Mouse (Mus musculus) lung, postnatal 0 days (tissue): ENCODE measurements around the gene Eva1c. TPM values are rescaled to one million over a fixed set of nuclear protein-coding genes. Genes with fewer than 3 reads are reported as not detected.

Experiments
- ATAC-seq: fragments of 200-750 bp; cut with Nextera tagmentation; 2 replicates; pipeline ENCODE4 v1.8.0; 2017; ENCODE audit warnings: moderate library complexity
- DNase-seq: peaks from one replicate; pipeline ENCODE4 v3.0.0-alpha.2; 2016; ENCODE audit warnings: low spot score
- H3K27ac ChIP-seq: fragments of 300-500 bp; sonication (generic); 2 replicates; pipeline ENCODE4 v1.5.1; 2014; ENCODE audit warnings: antibody characterized with exemption, mild to moderate bottlenecking, low read length, mixed read lengths
- H3K27me3 ChIP-seq: fragments of 300-500 bp; sonication (generic); replicated peaks from 2 replicates; pipeline ENCODE4 v1.6.1; 2014; ENCODE audit warnings: low read length, mixed read lengths; ENCODE audit not compliant: insufficient read depth
- H3K36me3 ChIP-seq: fragments of 300-500 bp; sonication (generic); 2 replicates; pipeline ENCODE4 v1.6.1; 2014; ENCODE audit warnings: low read length, mixed read lengths; ENCODE audit not compliant: insufficient read depth
- H3K4me1 ChIP-seq: fragments of 300-500 bp; sonication (generic); 2 replicates; pipeline ENCODE4 v1.6.1; 2014; ENCODE audit warnings: antibody characterized with exemption, low read depth, low read length, mixed read lengths; ENCODE audit not compliant: insufficient read depth
- H3K4me2 ChIP-seq: fragments of 300-500 bp; sonication (generic); replicated peaks from 2 replicates; pipeline ENCODE4 v1.6.1; 2014; ENCODE audit warnings: low read depth, mild to moderate bottlenecking, low read length, moderate library complexity, mixed read lengths
- H3K4me3 ChIP-seq: fragments of 300-500 bp; sonication (generic); 2 replicates; pipeline ENCODE4 v1.5.1; 2014; ENCODE audit warnings: low read depth, low read length
- H3K9ac ChIP-seq: fragments of 300-500 bp; sonication (generic); replicated peaks from 2 replicates; pipeline ENCODE4 v1.6.1; 2014; ENCODE audit warnings: low read depth, mild to moderate bottlenecking
- H3K9me3 ChIP-seq: fragments of 300-500 bp; sonication (generic); 2 replicates; pipeline ENCODE4 v1.6.1; 2016; ENCODE audit warnings: low read length, mixed read lengths
- CTCF ChIP-seq: IDR thresholded peaks from 2 replicates; pipeline ENCODE4 v1.5.1; 2016; ENCODE audit warnings: antibody characterized with exemption, mild to moderate bottlenecking
- EP300 ChIP-seq: IDR thresholded peaks from 2 replicates; pipeline ENCODE4 v1.6.1; 2016; ENCODE audit warnings: antibody characterized with exemption, mild to moderate bottlenecking, control low read depth
- WGBS: fragments of 180-500 bp; shearing (Covaris S2); extraction: QIAGEN DNeasy Blood & Tissue Kit; methylation state at CpG from one replicate; pipeline ENCODE4 v1.1.7; 2014; 5-methylcytosine and 5-hydroxymethylcytosine counted together
- polyA plus RNA-seq: library from polyadenylated mRNA; unstranded; fragments of >200 nt; fragmentation: Nextera tagmentation; extraction: Ambion mirVana; gene quantifications from 2 replicates; pipeline ENCODE4 v1.2.1, GENCODE M21; 2015

Eva1c gene
- polyA plus RNA-seq, 1 experiment from 2014 or later: 9.6 TPM

DNA sequence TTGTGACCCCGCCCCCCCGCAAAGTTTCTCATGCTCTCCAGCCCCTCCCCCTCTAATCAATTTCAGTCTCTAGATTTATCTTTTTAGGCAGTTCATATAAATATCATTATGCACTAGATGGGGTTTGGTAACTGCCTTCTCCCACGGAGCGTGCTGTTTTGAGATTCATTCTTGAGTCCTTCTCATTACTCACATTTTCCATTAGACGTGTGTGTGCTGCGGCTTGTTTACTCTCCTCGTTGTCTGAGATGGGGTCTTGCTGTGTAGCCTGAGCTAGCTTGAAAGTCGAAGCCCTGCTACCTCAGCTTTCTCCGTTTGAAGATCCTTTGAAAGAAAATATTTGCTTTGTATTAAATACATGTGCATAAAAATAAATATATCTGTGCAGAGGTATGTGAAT lies 67.3 kb downstream of the Eva1c start:
- no peak overlapping the region for H3K4me3 ChIP-seq
- 32% methylated on average over 9 of the region's 9 CpGs for WGBS
- 0 out of 2 replicates have a peak, but pooled peaks cover 4% of the 10 kb centered on the region for H3K36me3 ChIP-seq
- no peak for TF ChIP-seq CTCF
- TF ChIP-seq EP300: no peak
- no peak overlapping the region for H3K9ac ChIP-seq
- no peaks in the 10 kb centered on the region for H3K27me3 ChIP-seq
- DNase-seq (peak; percentile 26), ATAC-seq (no peak)
- H3K4me1 ChIP-seq: 0 out of 2 replicates have a peak, but pooled peaks cover 2% of the 10 kb centered on the region
- no peaks in the 10 kb centered on the region for H3K9me3 ChIP-seq
- no peak overlapping the region for H3K4me2 ChIP-seq
- H3K27ac ChIP-seq: no peak overlapping the region

DNA sequence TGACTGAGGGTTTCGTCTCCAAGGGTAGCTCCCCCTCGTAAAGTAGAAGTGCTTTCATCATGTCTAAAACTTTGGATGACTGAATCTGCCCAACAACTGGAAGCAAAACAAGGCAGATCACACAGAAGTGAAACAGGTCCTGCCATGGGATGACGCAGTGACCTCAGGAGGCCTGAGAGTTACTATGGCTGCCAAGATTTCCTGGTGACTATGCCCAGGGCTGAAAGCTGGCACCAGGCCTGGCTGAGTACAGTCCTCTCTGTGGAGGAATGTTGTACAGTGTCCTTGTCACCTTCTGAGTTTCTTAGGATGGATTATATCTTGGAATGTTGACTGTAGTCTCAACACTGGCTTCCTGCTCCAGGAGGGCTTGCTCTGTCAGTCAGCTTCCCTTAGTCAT lies 71.1 kb downstream of the Eva1c start:
- H3K4me1 ChIP-seq: no peaks in the 10 kb centered on the region
- DNase-seq (no peak), ATAC-seq (peak; percentile 32; the same call in 1 of the 2 replicates)
- H3K27me3 ChIP-seq: no peaks in the 10 kb centered on the region
- H3K9me3 ChIP-seq: no peaks in the 10 kb centered on the region
- TF ChIP-seq EP300 (no peak), CTCF (no peak)
- no peak overlapping the region for H3K4me2 ChIP-seq
- H3K27ac ChIP-seq: no peak overlapping the region
- no peak overlapping the region for H3K4me3 ChIP-seq
- no peaks in the 10 kb centered on the region for H3K36me3 ChIP-seq
- WGBS: 85% methylated on average over 3 of the region's 3 CpGs
- H3K9ac ChIP-seq: no peak overlapping the region

DNA sequence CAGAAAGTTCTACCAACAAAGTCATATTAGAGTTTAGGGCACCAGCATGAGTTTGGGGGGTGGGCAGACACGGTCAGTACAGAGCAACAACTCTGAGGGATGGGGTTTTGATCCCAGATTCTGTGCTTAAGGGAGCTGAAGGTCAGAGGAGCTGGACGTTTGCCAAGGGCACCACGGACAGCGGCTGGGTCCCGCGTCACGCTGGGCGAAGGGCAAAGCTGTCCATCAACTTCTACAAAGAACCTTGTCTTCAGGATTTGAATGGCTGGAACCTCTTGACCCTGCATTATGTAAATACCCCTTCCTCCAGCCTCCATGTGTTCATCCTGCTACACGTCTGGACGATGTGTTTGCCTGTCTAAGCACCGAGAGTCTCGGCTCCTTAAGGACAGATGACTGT lies 73.0 kb downstream of the Eva1c start:
- H3K9me3 ChIP-seq: no peaks in the 10 kb centered on the region
- H3K4me2 ChIP-seq: no peak overlapping the region
- H3K36me3 ChIP-seq: no peaks in the 10 kb centered on the region
- H3K4me3 ChIP-seq: no peak overlapping the region
- H3K4me1 ChIP-seq: no peaks in the 10 kb centered on the region
- ATAC-seq (peak; percentile 23; the same call in 1 of the 2 replicates), DNase-seq (peak; percentile 26)
- no peak overlapping the region for H3K27ac ChIP-seq
- no peaks in the 10 kb centered on the region for H3K27me3 ChIP-seq
- no peak overlapping the region for H3K9ac ChIP-seq
- TF ChIP-seq CTCF: no peak
- TF ChIP-seq EP300: no peak
- WGBS: 15% methylated on average over 12 of the region's 12 CpGs

DNA sequence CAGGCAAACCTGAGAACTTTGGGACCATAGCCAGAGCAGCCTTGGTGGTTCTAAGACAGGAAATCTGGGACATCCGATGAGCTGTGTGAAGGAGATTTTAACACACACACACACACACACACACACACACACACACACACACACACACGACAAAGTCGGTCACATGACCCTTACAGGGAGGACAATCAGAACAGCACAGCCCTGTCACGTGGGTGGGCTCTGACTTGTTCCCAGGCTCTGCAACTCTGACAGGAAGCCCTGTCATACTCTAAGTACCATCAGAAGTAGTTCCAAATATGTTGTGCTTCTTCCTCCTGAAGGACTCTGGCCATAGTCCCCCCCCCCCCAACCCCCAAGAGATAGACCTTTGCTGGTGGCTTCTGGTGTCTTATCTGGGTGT lies 74.8 kb downstream of the Eva1c start:
- Histone ChIP-seq H3K4me3 (no peak overlapping the region), H3K4me2 (no peak overlapping the region), H3K9ac (no peak overlapping the region), H3K9me3 (no peaks in the 10 kb centered on the region), H3K36me3 (no peaks in the 10 kb centered on the region), H3K27me3 (no peaks in the 10 kb centered on the region), H3K4me1 (no peaks in the 10 kb centered on the region), H3K27ac (no peak overlapping the region)
- ATAC-seq: peak; percentile 80
- DNase-seq: peak; percentile 58
- TF ChIP-seq EP300 (no peak), CTCF (no peak)
- 35% methylated on average over 4 of the region's 4 CpGs for WGBS

DNA sequence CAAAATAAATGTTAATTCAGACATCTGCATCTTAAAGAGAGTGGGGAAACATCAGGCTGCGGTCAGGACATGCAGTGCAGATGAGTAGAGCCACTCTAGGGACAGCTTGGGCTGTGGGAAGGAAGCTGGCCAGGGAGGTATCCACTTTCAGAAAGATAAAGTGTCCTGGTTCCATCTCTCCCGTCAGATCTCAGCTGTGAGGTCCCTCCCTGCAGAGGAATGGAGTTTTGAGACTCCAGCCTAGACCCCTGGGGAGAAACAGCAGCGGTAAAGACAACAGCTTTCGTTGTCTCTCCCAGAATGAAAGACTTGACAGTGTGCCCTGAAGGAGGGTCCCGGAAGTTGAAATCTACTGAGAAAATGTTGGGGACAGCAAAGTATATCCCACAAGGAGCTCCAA lies 76.8 kb downstream of the Eva1c start:
- no peak for ATAC-seq

DNA sequence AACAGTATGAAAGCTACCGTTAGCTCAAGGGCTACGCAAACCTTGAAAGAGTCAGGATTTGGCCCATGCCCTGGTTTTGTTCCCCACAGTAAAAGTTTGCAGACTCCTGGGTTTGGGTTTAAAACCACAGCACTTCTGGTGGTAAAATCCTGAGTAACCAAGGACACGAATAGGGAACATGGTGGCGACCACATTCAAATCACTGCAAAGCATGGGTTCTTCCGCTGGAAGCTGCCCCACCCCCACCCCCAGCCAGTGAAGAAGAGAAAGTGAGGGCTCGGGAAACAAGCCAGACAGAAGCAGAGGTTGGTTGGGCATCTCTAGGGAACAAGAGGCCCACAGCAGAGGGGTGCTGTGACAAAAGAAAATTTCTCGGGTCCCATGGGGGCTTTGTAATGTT lies 80.7 kb downstream of the Eva1c start:
- no peak overlapping the region for H3K9ac ChIP-seq
- no peaks in the 10 kb centered on the region for H3K9me3 ChIP-seq
- H3K4me3 ChIP-seq: no peak overlapping the region
- H3K4me1 ChIP-seq: no peaks in the 10 kb centered on the region
- no peak overlapping the region for H3K27ac ChIP-seq
- WGBS: 62% methylated on average over 7 of the region's 7 CpGs
- TF ChIP-seq EP300: no peak
- no peak for TF ChIP-seq CTCF
- DNase-seq (no peak), ATAC-seq (no peak)
- H3K27me3 ChIP-seq: no peaks in the 10 kb centered on the region
- H3K36me3 ChIP-seq: no peaks in the 10 kb centered on the region
- no peak overlapping the region for H3K4me2 ChIP-seq

More for the DNA sequence above, 76.8 kb downstream of the Eva1c start:
- Histone ChIP-seq H3K36me3 (no peaks in the 10 kb centered on the region), H3K4me2 (no peak overlapping the region), H3K4me3 (no peak overlapping the region), H3K9ac (no peak overlapping the region), H3K27ac (no peak overlapping the region), H3K4me1 (no peaks in the 10 kb centered on the region), H3K9me3 (no peaks in the 10 kb centered on the region), H3K27me3 (no peaks in the 10 kb centered on the region)
- DNase-seq: no peak
- TF ChIP-seq EP300 (no peak), CTCF (no peak)
- WGBS: 50% methylated on average over 5 of the region's 5 CpGs
